Mouse (Mus musculus): ENCODE data around the gene Gdf2. TPM values are rescaled to one million over a fixed set of nuclear protein-coding genes. Genes with fewer than 3 reads are reported as not detected.
A peak's percentile ranks its signal among the peaks of the same experiment; 100 is the strongest.

Gdf2 gene
- polyA plus RNA-seq, 1 experiment from 2014 or later: not detected

DNA sequence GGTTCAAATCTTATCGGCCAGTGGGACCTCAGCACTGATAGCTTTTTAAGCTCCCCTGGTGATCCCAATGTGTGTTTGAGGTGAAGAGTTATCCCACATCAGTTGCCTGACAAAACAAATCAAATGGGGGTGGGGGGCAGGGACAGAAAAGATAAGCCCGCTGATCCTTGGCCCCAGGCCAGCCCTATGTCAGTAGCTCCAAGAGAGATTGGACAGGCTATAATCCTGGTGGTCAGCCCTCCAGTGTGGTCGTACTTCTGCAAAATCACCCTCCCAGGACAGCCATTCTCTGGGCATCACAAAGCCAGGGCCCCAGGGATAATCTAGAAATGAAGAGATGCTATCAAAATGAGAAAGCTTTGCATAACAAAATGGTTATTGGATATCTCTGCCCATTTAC lies 18.0 kb downstream of the Gdf2 start:
- 68% methylated on average over 3 of the region's 3 CpGs for WGBS

DNA sequence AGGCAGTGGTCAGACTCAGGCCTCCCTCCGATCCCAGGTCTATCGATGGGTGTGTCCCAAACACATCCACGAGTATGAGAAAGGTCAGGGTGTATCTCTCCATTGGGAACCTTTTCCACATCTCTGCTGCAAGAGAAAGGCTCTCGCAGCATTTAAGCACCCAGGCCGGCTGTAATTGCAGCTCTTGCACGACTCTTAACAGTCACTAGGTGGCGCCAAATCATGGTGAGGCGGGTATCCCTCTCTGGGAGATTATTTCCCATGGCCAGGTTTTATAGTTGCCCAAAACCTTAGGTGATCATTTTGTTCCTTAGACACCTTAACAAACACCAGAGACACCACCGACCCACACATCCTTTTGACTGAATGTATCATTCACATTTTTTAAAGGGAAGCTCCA lies 18.5 kb downstream of the Gdf2 start:
- ATAC-seq: no peak
- Histone ChIP-seq H3K9me3 (no peaks in the 10 kb centered on the region), H3K4me2 (replicated peaks) (no peak overlapping the region), H3K36me3 (no peaks in the 10 kb centered on the region), H3K27ac (no peak overlapping the region), H3K4me1 (replicated peaks) (no peaks in the 10 kb centered on the region), H3K27me3 (no peaks in the 10 kb centered on the region), H3K9ac (replicated peaks) (no peak overlapping the region), H3K4me3 (replicated peaks) (no peak overlapping the region)
- WGBS: 14% methylated on average over 9 of the region's 9 CpGs

More for the DNA sequence above, 18.0 kb downstream of the Gdf2 start:
- no peak for ATAC-seq
- H3K9me3 ChIP-seq: no peaks in the 10 kb centered on the region
- peaks cover 1% of the 10 kb centered on the region; the same call in 1 of the 2 replicates for H3K4me1 ChIP-seq (replicated peaks)
- no peak overlapping the region for H3K9ac ChIP-seq (replicated peaks)
- H3K4me2 ChIP-seq (replicated peaks): no peak overlapping the region
- no peaks in the 10 kb centered on the region for H3K36me3 ChIP-seq
- H3K27me3 ChIP-seq: no peaks in the 10 kb centered on the region
- H3K27ac ChIP-seq: no peak overlapping the region
- H3K4me3 ChIP-seq (replicated peaks): no peak overlapping the region

DNA sequence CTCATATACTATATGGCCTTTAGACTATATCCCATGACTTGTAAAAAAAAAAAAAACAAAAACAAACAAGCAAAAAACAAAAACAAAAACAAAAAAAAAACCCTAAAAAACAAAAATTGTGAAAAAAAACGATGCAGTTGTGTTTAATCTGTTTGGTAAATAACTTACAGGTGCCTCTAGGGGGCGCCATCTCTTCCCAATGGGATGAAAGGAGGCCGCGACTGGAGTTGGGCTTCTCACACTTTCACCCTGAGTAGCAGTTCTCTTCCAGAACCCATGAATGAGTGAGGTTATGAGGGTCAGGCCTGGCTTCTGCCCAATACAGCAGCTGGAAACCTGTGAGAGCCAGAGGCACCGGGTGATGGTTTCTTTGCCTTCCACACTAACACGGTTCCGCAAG lies 24.8 kb downstream of the Gdf2 start:
- WGBS: 66% methylated on average over 7 of the region's 7 CpGs
- no peaks in the 10 kb centered on the region for H3K36me3 ChIP-seq
- H3K27ac ChIP-seq: no peak overlapping the region
- H3K4me2 ChIP-seq (replicated peaks): no peak overlapping the region
- H3K4me3 ChIP-seq (replicated peaks): no peak overlapping the region
- no peak overlapping the region for H3K9ac ChIP-seq (replicated peaks)
- ATAC-seq: no peak
- H3K27me3 ChIP-seq: no peaks in the 10 kb centered on the region
- no peaks in the 10 kb centered on the region for H3K9me3 ChIP-seq
- H3K4me1 ChIP-seq (replicated peaks): no peaks in the 10 kb centered on the region

DNA sequence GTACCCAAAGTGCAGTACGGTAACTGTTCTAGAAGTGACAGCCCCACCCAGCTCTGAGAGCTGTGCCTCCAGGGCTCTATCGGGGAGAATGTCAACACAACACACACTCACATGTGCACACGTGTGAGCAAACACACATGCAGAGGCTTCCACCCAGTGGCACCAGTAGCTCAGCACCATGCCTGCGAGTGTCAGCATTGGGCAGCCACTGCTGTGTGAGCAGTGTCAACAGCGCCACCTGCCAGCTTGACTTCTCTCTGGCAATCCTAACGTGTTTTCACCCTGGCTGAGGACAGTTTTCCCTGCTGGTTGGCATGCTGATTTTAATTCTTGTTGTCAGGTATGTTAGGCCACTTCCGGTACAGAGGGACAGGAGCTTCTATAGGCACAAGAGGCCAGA lies 31.8 kb downstream of the Gdf2 start:
- H3K9ac ChIP-seq (replicated peaks): no peak overlapping the region
- 47% methylated on average over 7 of the region's 7 CpGs for WGBS
- H3K4me3 ChIP-seq (replicated peaks): no peak overlapping the region
- H3K9me3 ChIP-seq: no peaks in the 10 kb centered on the region
- no peak overlapping the region for H3K27ac ChIP-seq
- no peak overlapping the region for H3K4me2 ChIP-seq (replicated peaks)
- no peaks in the 10 kb centered on the region; the same call in 1 of the 2 replicates for H3K4me1 ChIP-seq (replicated peaks)
- peaks cover under 1% of the 10 kb centered on the region; the same call in 1 of the 2 replicates for H3K27me3 ChIP-seq
- ATAC-seq: 0 out of 2 replicates have a peak, but pooled peaks have one; percentile 58
- no peaks in the 10 kb centered on the region for H3K36me3 ChIP-seq

DNA sequence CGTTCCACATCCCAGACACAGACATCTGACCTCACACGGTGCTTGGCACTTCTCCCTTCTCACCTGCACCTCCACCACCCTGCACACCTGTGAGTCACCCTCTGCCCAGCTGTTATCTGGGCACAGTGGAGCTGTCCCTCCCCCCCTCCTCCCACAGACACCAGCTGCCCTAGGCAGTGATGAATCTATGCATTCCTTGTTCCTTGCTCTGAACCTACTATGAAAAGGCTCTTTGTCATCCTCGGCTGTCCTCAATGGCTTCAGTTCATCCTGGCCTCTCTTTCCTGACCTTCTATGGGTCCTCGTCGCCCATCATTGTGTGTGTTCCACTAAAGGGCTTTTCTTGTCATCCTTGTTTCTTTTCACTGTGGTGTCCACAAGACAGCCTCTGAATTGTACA lies 33.9 kb downstream of the Gdf2 start:
- no peak overlapping the region for H3K4me3 ChIP-seq (replicated peaks)
- no peak overlapping the region for H3K9ac ChIP-seq (replicated peaks)
- no peaks in the 10 kb centered on the region for H3K9me3 ChIP-seq
- H3K4me2 ChIP-seq (replicated peaks): no peak overlapping the region
- 71% methylated on average over 5 of the region's 5 CpGs for WGBS
- peaks cover 10% of the 10 kb centered on the region; the same call in 1 of the 2 replicates for H3K27me3 ChIP-seq
- H3K4me1 ChIP-seq (replicated peaks): peaks cover 14% of the 10 kb centered on the region
- H3K36me3 ChIP-seq: no peaks in the 10 kb centered on the region
- H3K27ac ChIP-seq: no peak overlapping the region
- ATAC-seq: no peak

DNA sequence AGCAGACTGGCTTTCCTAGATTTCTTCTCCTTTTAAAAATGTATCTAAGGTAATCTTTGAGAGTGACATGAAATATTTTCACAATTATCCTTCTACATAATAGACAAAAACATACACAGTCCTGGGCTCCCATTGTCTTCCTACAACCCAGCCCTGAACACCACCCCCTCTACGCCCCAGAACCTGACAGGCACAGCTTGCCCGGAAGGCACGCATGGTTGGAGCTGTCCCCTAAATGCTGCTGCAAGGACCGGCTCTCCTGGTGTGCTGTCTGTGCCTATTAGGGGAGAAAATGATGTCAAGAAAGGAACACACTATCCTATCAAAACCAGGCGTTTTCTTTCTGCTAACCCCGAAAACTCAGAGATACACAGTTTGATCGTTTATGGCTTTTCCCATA lies 36.9 kb downstream of the Gdf2 start:
- H3K9me3 ChIP-seq: no peaks in the 10 kb centered on the region
- no peak overlapping the region for H3K9ac ChIP-seq (replicated peaks)
- 36% methylated on average over 7 of the region's 7 CpGs for WGBS
- H3K4me3 ChIP-seq (replicated peaks): 0 out of 2 replicates have a peak overlapping the region, but pooled peaks have one; percentile 42
- peaks cover 14% of the 10 kb centered on the region for H3K4me1 ChIP-seq (replicated peaks)
- no peak overlapping the region for H3K27ac ChIP-seq
- H3K36me3 ChIP-seq: no peaks in the 10 kb centered on the region
- H3K27me3 ChIP-seq: peaks cover 10% of the 10 kb centered on the region; the same call in 1 of the 2 replicates
- peak overlapping the region; percentile 74 for H3K4me2 ChIP-seq (replicated peaks)
- ATAC-seq: no peak

DNA sequence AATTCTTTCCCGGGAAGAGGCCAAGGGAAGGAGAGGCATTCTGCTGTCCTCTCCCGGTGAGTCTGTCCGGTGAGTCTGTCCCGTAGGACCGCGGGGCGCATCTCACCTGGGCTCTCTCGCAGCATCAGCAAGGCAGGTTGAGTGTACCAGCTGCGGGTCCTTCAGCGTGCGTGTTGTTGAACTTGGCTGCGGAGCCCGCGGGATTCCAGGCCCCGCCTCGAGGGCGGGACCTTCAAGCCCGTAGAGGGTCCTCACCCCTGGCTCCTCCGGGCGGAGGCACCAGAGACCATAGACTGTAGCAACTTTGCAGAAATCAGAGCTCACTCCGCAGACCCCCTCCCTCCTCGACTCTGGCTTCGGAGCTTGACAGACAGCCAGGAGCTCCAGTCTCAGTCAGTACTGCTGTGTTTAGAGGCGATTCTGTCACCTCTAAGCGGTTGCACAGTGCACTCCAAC lies 37.8 kb downstream of the Gdf2 start, which contains the start of gene Zfp488:
TSS of gene Zfp488 (minus strand) at position 161 of the 456 bp plus-strand sequence.
- Histone ChIP-seq H3K4me2 (replicated peaks) (peak within 1 kb of the TSS; percentile 74), H3K4me3 (replicated peaks) (peak within 1 kb of the TSS; percentile 42), H3K4me1 (replicated peaks) (peaks cover 14% of the 10 kb centered on the region), H3K36me3 (no peaks in the 10 kb centered on the region), H3K27me3 (peaks cover 10% of the 10 kb centered on the region; the same call in 1 of the 2 replicates), H3K9me3 (no peaks in the 10 kb centered on the region), H3K27ac (no peak within 1 kb of the TSS), H3K9ac (replicated peaks) (peak within 1 kb of the TSS; percentile 60)
- peak; percentile 77 for ATAC-seq
- WGBS: 2% methylated on average over 25 of the region's 25 CpGs

DNA sequence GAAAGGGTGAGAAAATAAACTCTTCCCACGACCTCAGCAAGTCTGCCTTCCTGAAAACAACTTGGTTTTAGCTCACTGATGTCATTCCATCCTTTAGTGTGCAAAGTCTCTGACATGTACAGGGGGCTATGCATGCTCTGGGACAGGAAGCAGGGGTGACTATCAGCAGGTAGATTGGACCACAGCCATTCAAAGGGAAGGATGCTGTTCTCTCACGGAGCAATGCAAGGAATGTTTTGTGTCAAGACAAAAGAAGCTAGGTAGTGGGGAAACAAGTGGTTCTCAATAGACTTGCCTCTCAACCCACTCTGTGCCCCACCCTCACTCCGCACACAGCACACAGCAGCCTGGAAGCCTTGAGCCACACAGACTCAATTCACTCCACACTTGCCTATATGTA lies 48.4 kb downstream of the Gdf2 start:
- Histone ChIP-seq H3K36me3 (no peaks in the 10 kb centered on the region), H3K9me3 (no peaks in the 10 kb centered on the region), H3K9ac (replicated peaks) (no peak overlapping the region), H3K4me1 (replicated peaks) (no peaks in the 10 kb centered on the region), H3K4me2 (replicated peaks) (no peak overlapping the region), H3K27ac (no peak overlapping the region), H3K4me3 (replicated peaks) (no peak overlapping the region), H3K27me3 (no peaks in the 10 kb centered on the region)
- 48% methylated on average over 3 of the region's 3 CpGs for whole genome bisulfite sequencing
- ATAC-seq: no peak

DNA sequence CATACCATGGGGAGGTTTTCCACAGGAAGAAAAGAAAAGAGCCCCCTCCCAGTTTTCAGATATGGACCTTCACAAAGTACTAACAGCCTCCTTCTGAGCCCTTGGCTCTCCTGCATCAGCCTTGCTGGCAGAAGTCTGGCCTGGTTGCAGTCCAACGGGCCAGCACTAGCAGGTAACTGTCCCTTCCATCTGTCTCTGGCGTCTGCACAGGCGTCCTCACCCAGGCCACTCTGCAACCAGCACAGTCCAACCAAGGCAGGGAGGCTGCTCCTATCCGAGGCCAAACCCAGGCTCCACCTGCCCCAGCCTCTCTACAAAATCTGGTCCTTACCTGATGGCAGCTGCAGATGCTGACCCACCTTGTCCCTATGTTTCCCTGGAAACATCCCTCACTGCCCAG lies 51.1 kb downstream of the Gdf2 start:
- 82% methylated on average over 4 of the region's 4 CpGs for WGBS
- Histone ChIP-seq H3K36me3 (no peaks in the 10 kb centered on the region), H3K9ac (replicated peaks) (no peak overlapping the region), H3K27ac (no peak overlapping the region), H3K4me2 (replicated peaks) (no peak overlapping the region), H3K27me3 (no peaks in the 10 kb centered on the region), H3K9me3 (no peaks in the 10 kb centered on the region), H3K4me3 (replicated peaks) (no peak overlapping the region), H3K4me1 (replicated peaks) (no peaks in the 10 kb centered on the region)
- ATAC-seq: no peak

DNA sequence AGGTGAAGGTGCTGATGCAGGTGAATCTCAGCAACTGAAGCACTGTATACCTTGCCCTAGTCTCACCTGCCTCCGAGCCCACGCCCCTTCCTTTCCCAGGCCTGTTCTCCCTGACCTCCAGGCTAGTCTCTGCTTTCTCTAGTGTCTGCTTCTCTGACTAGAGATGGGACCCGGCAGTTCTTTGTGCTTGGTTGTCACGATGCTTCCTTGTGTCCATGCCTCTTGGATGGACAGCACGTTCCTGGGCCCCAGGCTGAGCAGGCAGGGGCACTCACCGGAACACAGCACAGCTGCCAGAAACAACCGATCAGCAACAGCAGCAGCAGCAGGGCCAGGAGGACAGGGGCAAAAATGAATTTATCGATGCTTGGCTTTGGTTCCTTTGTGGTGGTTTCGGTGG lies 52.2 kb downstream of the Gdf2 start:
- Histone ChIP-seq H3K9ac (replicated peaks) (no peak overlapping the region), H3K4me3 (replicated peaks) (no peak overlapping the region), H3K4me1 (replicated peaks) (no peaks in the 10 kb centered on the region), H3K4me2 (replicated peaks) (no peak overlapping the region), H3K27me3 (no peaks in the 10 kb centered on the region), H3K36me3 (no peaks in the 10 kb centered on the region), H3K9me3 (no peaks in the 10 kb centered on the region), H3K27ac (no peak overlapping the region)
- no peak for ATAC-seq
- 95% methylated on average over 9 of the region's 9 CpGs for WGBS

DNA sequence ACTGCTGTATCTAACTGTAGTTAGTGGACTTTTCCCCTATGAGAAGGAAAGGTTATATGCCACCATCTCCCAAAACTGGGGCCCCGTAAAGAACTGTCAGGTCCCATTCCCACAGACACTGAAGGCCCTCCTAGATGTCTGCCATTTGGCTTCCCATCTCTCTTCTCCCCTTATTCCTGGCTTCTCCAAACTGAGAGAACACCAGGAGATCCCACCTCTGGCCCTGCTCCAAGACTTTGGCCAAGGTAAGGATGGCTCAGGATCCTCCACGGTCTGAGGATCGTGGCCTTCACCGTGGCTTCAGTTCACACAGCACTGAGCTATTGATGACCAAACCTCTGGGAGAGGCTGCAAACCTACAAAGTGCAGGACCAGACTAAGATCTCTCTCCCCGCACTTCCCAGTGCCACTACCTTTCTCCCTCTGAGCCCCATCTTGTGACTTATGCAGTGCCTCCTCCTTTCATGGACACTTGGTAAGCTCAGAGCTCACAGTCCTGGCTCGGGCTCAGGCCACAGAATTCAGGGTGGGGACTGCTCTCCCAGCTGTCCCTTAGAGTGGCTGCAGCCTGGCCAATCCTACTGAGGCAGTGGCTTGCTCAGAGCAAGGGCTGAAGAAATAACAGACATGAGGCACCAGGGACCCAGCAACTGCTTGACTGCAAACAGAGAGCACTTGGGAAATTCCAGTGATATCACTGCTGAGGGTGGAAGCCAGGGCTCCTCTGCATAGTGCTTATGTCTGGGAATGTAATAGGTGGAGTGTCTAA lies 52.9 kb downstream of the Gdf2 start:
- WGBS: 92% methylated on average over 6 of the region's 6 CpGs
- Histone ChIP-seq H3K27me3 (no peaks in the 10 kb centered on the region), H3K9ac (replicated peaks) (no peak overlapping the region)

More for the DNA sequence above, 52.9 kb downstream of the Gdf2 start:
- no peak for ATAC-seq
- H3K9me3 ChIP-seq: no peaks in the 10 kb centered on the region
- H3K4me1 ChIP-seq (replicated peaks): no peaks in the 10 kb centered on the region
- H3K4me3 ChIP-seq (replicated peaks): no peak overlapping the region
- H3K27ac ChIP-seq: no peak overlapping the region
- H3K36me3 ChIP-seq: no peaks in the 10 kb centered on the region
- no peak overlapping the region for H3K4me2 ChIP-seq (replicated peaks)

All from midbrain, embryonic 13.5 days (tissue).